Mouse (Mus musculus): ENCODE measurements at regions not wholly inside any gene's neighbourhood (a gene's known extent, or its start where the extent isn't known, plus 50 kb on each side); places are given as distances from the start of the nearest gene placed in this dataset.

GRCm38 (mm10) chr9:84178705-84179104, 253.8 kb downstream of the Bckdhb start:
- peak; percentile 38 for DNase-seq

GRCm38 (mm10) chr9:84179238-84179637, 254.3 kb downstream of the Bckdhb start:
- DNase-seq: no peak

- DNase-seq: no peak
Measured at GRCm38 (mm10) chr9:84183637-84184374, 258.9 kb downstream of the Bckdhb start.

DNA sequence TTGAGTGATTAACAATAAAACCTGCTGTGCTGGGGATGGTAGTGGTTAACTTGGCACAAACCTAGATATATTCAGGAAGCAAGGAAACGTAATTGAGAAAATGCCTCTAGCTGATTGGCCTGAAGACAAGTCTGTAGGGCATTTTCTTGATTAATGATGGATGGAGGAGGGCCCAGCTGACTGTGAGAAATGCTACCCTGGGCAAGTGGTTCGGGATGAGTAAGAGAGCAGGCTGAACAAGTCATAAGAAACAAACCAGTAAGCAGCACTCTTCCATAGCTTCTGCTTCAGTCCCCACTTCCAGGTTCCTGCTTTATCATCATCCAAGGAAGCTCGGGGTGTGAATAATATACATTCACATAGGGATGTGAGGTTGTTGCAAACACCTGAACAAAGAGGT, 262.6 kb downstream of the Bckdhb start:
- no peak for DNase-seq

- DNase-seq: no peak
Measured at GRCm38 (mm10) chr9:84193405-84193804, 268.5 kb downstream of the Bckdhb start.

GRCm38 (mm10) chr9:84194716-84195115, 269.8 kb downstream of the Bckdhb start:
- DNase-seq: no peak

GRCm38 (mm10) chr9:84195338-84195737, 270.4 kb downstream of the Bckdhb start:
- DNase-seq: no peak

- DNase-seq: no peak
Measured at GRCm38 (mm10) chr9:84200208-84200607, 275.3 kb downstream of the Bckdhb start.

DNA sequence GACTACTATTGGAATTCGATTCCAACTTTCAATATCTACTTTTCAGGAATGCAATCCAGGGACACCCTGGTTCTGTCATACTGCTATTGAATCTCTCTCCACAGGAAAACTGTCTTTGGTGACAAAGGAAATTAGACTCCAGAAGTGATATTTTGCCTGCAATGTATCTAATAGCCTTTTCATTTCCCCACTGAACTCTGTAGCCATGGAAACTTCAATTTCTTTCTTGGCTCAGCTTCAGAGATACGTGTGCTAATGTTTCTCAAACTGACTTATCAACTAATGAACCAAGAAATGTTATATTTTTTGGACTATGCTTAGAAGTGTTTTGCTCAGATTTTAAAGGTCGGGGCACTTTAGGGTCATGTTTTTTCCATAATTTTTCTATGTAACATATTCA, 279.1 kb downstream of the Bckdhb start:
- no peak for DNase-seq

- DNase-seq: no peak
Measured at GRCm38 (mm10) chr9:84240491-84240975, 315.6 kb downstream of the Bckdhb start.

- DNase-seq: peak; percentile 9
Measured at GRCm38 (mm10) chr9:84249765-84250164, 324.8 kb downstream of the Bckdhb start.

- peak; percentile 33 for DNase-seq
Measured at GRCm38 (mm10) chr9:84253022-84253991, 328.4 kb downstream of the Bckdhb start.

DNA sequence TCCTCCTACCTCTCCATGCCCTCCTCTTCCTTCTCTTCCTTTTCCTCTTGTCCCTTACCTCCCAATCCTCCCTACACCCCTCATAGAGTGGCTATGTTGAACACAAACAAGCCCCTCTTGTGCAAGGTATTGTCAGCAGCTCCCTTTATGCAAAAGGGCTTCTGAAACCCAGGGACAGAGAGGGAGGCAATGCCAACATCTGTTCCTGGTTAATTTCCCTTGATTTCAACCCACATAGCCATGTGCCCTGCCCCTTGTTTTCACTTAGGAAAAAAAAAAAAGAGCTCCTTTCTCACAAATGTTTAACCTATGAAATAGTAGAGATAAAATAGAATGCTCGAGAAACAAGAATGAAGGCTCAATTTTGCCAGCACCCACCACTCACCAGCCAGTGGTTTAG, 333.5 kb downstream of the Bckdhb start:
- DNase-seq: no peak

GRCm38 (mm10) chr9:84259751-84260150, 334.8 kb downstream of the Bckdhb start:
- no peak for DNase-seq

DNA sequence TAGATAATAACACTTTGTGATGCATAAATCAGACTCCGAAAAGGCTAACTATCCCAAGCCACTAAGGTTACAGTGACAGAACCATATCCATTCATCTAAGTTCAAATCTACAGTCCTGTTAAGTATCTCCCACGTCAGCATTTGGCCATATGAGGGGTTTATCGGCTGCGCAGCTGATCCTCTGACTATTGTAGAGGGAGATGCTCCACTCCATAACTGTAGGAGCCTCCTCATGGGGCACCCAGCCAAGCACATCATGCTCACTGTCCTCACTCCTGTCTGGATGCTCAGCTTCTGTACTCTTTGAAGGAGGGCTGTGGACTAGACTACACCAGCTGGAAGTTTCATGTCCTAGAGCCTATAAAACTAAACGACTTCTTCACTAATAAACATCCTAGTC, 337.2 kb downstream of the Bckdhb start:
- DNase-seq: no peak

- DNase-seq: no peak
Measured at GRCm38 (mm10) chr9:84266974-84267373, 342.0 kb downstream of the Bckdhb start.

DNA sequence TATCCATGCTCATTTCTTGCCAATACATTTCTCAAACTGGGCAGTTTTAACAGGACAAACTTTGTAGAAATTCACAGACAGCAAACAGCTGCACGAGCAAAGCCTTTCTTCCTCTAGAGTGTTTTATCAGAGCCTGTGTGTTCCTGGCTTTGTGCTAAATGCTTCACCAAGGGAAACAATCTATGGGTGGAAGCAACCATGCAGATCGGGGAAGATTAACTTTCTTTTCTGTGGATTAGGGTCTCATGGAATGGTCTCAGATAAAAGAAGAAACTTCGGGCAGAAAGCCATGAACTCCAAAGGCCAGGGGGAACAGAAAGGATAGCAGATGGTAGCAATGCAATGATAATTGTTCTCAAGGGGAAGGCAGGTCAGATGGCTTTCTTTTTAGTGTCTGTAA, 349.7 kb downstream of the Bckdhb start:
- DNase-seq: no peak

DNA sequence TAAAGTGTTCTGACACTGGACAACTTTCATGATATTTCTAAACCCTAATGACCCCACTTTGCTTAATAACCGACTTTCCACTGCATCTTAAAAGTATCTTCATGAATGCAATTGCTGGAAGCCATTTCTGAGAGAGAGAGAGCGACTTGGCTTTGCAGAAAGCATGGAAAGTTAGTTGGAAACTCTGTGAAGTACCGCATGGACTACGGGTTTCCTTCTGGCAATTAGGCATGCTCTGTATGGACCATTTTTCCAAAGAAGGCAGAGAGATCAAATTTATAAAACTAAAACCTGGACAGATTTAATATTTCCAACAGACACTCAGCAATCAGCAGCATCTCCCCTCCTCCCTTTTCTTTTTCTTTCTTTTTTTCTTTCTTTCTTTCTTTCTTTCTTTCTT, 353.4 kb downstream of the Bckdhb start:
- DNase-seq: no peak

GRCm38 (mm10) chr9:84278731-84279130, 353.8 kb downstream of the Bckdhb start:
- DNase-seq: no peak

DNA sequence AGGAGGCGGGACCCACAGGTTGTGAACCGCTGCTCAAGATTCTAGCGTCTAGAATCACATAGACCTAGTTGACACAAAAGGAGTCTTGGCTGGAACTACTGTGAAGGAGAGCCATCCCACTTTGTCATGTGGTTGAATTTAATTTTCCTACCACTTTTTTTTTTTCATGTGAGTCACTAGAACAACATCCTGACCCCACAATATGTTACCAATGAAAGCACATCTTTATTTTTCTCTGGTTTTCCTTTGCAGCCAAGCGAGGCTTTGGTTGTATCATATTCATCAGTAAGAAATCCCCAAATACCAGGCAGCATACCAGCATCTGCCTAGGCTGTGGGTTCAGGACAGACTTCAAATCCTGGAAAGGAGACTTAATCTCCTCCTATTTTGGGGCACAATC, 356.0 kb downstream of the Bckdhb start:
- DNase-seq: no peak

- DNase-seq: peak; percentile 72
Measured at GRCm38 (mm10) chr9:84281610-84282009, 356.7 kb downstream of the Bckdhb start.

GRCm38 (mm10) chr9:84283296-84283695, 358.4 kb downstream of the Bckdhb start:
- DNase-seq: no peak

DNA sequence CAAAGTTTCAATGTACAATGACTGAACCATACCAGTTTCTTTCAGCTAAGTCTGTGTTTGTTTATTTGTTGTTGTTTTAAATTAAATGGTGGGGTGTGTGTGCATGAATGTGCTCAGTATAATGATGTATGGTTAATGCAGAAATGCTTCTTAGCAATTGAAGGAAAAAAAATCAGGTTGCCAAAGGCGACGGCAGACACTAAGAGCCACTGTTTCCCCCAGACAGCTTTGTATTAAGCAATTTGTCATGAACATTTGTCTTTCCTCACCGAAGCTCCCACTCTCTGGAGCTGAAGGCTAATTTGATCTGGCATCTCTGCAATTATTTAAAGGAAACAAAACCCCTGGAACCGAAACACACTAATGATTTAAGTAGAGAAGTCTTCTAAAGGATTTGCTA, 360.7 kb downstream of the Bckdhb start:
- no peak for DNase-seq

- no peak for DNase-seq
Measured at GRCm38 (mm10) chr9:84295891-84296290, 370.9 kb downstream of the Bckdhb start.

Data from lung, postnatal 10 days (tissue).